Mouse (Mus musculus) gastrocnemius, postnatal 4 days (tissue): Measurements from ENCODE around the gene Cib1. TPM values are rescaled to one million over a fixed set of nuclear protein-coding genes. Genes with fewer than 3 reads are reported as not detected.

Experiments used
- DNase-seq, 2 experiments: peaks; one replicate each; pipeline ENCODE4 v3.0.0; 2021 to 2022; ENCODE audit warnings: low spot score in 2 of 2, mixed read lengths in 2 of 2
- total RNA-seq, 2 experiments: library from RNA; stranded (reverse); gene quantifications; 2 replicates each; pipeline ENCODE4 v1.2.3; 2021

Gene Cib1
- total RNA-seq, 2 experiments from 2014 or later = 21.1 to 21.2 TPM

- no peak for DNase-seq
These were observed 29.7 kb downstream of the Cib1 start for GRCm38 (mm10) chr7:80202961-80203360.

GRCm38 (mm10) chr7:80201888-80202540, 30.6 kb downstream of the Cib1 start:
- no peak for DNase-seq

GRCm38 (mm10) chr7:80200963-80201539, 31.6 kb downstream of the Cib1 start:
- DNase-seq = no peak

GRCm38 (mm10) chr7:80200588-80200945, 32.0 kb downstream of the Cib1 start:
- DNase-seq = no peak

GRCm38 (mm10) chr7:80199851-80200587, 32.6 kb downstream of the Cib1 start:
- DNase-seq = no peak

- DNase-seq = no peak
These were observed 33.3 kb downstream of the Cib1 start for GRCm38 (mm10) chr7:80199286-80199685.

GRCm38 (mm10) chr7:80198863-80199262, 33.8 kb downstream of the Cib1 start:
- no peak for DNase-seq

GRCm38 (mm10) chr7:80197941-80198778, 34.5 kb downstream of the Cib1 start:
- DNase-seq = peak; percentile 66 to 80

GRCm38 (mm10) chr7:80197371-80197770, 35.2 kb downstream of the Cib1 start:
- DNase-seq = no peak

GRCm38 (mm10) chr7:80195576-80196263, 36.9 kb downstream of the Cib1 start:
- DNase-seq = no peak

- no peak for DNase-seq
These were observed 37.5 kb downstream of the Cib1 start for GRCm38 (mm10) chr7:80195146-80195545.

GRCm38 (mm10) chr7:80193941-80194739, 38.5 kb downstream of the Cib1 start:
- no peak for DNase-seq

- peak in 1 of 2 experiments; percentile 67 for DNase-seq
These were observed 40.2 kb downstream of the Cib1 start for GRCm38 (mm10) chr7:80192226-80193061.

GRCm38 (mm10) chr7:80191455-80191854, 41.2 kb downstream of the Cib1 start:
- DNase-seq = no peak

- no peak for DNase-seq
These were observed 43.3 kb downstream of the Cib1 start for GRCm38 (mm10) chr7:80189147-80189933.

- no peak for DNase-seq
These were observed 44.0 kb downstream of the Cib1 start for GRCm38 (mm10) chr7:80188579-80189125.

GRCm38 (mm10) chr7:80187501-80187900, 45.1 kb downstream of the Cib1 start:
- no peak for DNase-seq
